Mouse (Mus musculus) frontal cortex, postnatal 36 days (tissue): ENCODE measurements around the gene Ms4a13.
"Not testable (repeated sequence)": the region's sequence is repeated elsewhere in the genome, so short reads cannot be mapped to it uniquely, and the experiment has no call there.

Source experiments
- DNase-seq, 2 experiments: peaks; one replicate each; pipeline ENCODE4 v3.0.0; 2022; ENCODE audit warnings: low spot score in 2 of 2

Ms4a13 gene

GRCm38 (mm10) chr19:11196546-11196945 is at the start of gene Ms4a13:
Ms4a13 (minus strand) TSS chr19:11196737.
- no peak for DNase-seq

- DNase-seq: no peak
These were observed 47.7 kb upstream of the Ms4a13 start for GRCm38 (mm10) chr19:11244230-11244629.

DNA sequence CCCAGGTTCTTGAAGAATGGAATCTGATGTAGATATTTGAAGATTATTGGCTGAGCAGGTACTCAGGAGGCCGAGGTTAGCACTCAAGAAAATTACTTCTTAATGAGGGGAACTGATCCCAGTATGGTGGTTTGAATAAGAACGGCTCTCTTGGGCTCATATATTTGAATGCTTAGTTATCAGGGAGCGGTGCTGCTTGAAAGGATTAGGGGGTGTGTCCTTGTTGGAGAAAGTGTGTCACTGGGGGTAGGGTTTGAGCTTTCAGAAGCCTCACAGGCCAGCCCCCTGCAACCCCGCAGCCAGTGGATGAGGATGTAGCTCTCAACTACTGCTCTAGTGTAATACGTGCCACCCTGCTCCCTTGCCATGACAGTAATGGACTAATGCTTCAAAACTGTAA is 46.0 kb upstream of the Ms4a13 start:
- DNase-seq: no peak

DNA sequence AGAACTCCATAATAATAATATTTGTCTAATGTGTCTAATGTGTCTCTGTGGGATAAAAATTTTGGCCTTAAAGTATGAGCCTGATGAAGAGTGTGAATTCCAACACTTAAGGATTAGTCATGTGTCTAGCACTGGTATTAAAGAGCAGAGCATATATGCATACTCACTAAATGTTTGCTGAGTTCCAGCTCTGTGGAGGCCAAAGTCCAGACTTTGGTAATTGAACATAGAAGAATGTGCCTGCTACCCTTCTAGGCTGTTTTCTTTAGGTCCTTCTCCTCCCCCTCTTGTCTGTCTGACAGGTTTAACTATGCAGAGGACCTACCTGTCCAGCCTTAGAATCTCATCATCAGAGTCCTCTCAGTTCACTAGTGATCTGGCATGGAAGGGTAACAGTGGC is 39.3 kb upstream of the Ms4a13 start:
- no peak for DNase-seq

GRCm38 (mm10) chr19:11234921-11235735 is 38.6 kb upstream of the Ms4a13 start:
- DNase-seq: no peak

DNA sequence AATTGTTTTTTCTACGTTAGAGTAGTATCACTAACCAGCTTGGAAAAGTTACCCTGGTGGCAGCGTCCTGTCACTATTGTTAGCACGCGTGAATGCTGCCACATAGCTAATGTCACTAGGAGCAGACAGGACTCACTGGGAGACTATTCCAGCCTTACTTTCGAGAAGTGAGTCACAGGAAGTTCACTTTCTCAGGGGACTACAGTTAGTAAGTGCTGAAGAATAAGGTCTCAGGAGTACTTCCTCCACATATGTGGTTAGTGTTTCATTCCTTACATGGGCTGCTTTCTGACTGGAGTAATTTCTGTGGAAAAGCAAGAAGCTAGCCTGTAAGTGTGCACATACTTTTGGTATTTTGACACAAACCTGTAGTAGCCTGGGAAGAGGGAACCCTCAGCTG is 37.7 kb upstream of the Ms4a13 start:
- DNase-seq: no peak

- no peak for DNase-seq
These were observed 35.8 kb upstream of the Ms4a13 start, which contains the start of gene Ms4a12 for GRCm38 (mm10) chr19:11232348-11232747. Ms4a12 (minus strand) TSS chr19:11232448.

GRCm38 (mm10) chr19:11192552-11192951 is 4.0 kb downstream of the Ms4a13 start:
- DNase-seq: no peak

DNA sequence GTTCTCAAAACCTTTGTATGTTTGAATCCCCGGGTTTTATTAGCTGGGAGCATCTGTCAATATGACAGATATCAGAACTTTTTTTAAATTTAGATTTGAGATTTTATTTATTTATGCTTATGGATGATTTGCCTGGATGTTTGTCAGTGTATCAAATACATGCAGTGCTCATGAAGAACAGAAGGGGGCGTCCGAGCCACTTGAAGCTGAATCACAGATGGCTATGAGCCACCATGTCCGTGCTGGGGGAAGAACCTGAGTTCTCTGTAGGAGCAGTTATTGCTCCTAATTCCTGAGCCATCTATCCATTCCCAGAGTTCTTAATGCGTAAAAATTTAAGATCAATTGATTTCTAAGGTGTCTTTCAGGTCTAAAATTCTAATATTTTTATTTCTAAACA is 12.4 kb downstream of the Ms4a13 start:
- DNase-seq: no peak

DNA sequence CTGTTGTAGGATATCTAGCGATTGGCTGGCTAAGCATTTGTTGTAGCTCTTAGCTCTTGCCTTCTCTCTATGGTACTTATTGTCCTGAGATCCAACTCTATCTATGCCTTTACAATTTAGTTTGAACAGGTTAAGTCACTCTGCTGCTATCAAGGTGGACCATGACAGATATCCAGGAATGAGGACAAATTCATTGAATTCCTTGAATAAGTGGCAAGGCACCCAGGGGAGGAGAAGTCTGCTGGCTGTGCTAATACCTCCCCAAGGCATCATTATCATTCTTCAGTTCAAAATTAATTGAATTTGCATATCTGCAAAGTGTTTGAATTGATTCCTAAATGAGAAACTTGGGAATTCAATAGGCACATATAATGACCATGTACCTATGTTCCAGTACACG is 19.1 kb downstream of the Ms4a13 start:
- no peak for DNase-seq

DNA sequence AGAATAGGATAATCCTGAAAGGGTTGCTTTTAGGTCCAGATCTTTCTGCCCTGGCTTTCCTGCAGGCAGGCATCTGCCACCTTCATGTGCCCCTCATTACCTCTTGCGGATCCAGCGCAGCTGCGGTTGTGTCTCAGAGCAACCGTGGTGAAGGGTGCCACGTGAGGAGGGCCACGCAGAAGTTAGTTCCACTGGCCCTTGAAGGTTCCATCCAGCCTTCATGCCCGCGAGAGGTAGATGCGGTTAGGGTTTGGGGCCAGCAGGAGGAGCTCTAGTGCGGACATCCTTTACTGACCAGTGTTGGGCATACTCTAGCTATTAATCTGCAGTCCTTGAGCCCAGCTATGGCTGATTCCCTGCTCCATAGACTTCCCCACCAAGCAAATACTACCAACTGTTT is 31.4 kb downstream of the Ms4a13 start, which contains the start of gene 1700025F22Rik:
Gene 1700025F22Rik, minus strand, starts transcription at position 149 of the 400 bp plus-strand sequence.
- no peak for DNase-seq

GRCm38 (mm10) chr19:11157890-11158289 is 38.6 kb downstream of the Ms4a13 start:
- not testable (repeated sequence) for DNase-seq

DNA sequence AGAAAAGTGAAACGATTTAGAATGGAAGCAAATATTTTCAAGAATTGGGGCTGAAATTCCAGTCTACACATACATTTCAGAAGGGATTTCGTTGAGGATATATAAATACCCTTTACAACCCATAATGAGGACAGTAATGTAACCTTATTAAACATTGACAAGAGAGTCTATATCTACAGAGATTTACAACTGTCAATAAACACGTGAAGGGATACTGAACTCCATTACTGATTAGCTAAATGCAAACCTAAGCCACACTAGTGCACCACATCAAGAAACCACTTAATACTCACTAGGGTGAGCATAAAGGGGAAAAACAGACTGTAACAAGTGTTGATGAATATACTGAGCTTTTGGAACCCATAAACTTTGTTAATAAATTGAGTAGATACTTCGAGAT is 61.2 kb downstream of the Ms4a13 start:
- DNase-seq: no peak

GRCm38 (mm10) chr19:11134852-11135251 is 61.7 kb downstream of the Ms4a13 start:
- no peak for DNase-seq

DNA sequence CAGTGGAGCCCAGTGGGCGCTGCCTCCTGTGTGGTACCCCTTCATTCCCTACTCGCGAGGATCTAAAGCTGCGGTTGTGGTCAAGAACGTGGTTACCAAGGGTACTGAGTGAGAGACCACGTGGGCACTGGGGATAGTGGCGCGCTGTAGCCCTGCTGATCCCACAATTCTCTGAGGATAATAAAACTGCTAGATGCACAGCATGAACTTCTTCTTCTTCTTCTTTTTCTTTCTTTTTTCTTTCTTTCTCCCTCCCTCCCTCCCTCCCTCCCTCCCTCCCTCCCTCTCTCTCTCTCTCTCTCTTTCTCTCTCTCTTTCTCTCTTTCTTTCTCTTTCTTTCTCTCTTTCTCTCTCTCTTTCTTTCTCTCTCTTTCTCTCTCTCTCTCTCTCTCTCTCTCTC is 65.8 kb downstream of the Ms4a13 start, which contains the start of gene 1700017D01Rik:
Gene 1700017D01Rik, minus strand, starts transcription at position 101 of the 400 bp plus-strand sequence.
- not testable (repeated sequence) for DNase-seq

GRCm38 (mm10) chr19:11129702-11130101 is 66.8 kb downstream of the Ms4a13 start:
- DNase-seq: no peak

DNA sequence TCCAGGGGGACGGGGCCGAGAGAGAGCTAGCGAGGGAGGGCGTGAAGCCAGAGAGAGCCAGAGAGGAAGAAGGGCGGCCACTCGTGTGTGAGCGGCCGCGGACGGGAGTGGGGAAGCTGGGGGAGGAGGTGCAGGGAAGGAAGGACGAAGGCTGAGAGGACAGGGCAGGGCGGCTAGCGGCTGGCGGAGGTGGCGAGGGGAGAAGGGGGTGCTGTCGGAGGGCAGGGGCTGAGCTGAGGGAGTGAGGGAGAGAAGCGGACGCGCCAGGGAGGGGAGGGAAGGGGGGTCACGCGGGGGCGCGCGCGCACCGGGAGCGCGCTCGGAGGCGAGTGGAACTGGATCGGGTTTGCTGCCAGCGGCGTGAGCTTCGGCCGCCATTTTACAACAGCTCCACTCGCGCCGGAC is 75.5 kb downstream of the Ms4a13 start:
- DNase-seq: peak in 1 of 2 experiments; percentile 11
